Mouse (Mus musculus) layer of hippocampus, postnatal 25 days (tissue): ENCODE data around the gene Kif17. TPM values are rescaled to one million over a fixed set of nuclear protein-coding genes. Genes with fewer than 3 reads are reported as not detected.

Source experiments
- DNase-seq, 2 experiments: peaks; one replicate each; pipeline ENCODE4 v3.0.0; 2022; ENCODE audit warnings: mixed read lengths in 2 of 2, low spot score in 1 of 2; ENCODE audit errors: extremely low spot score in 1 of 2
- microRNA-seq, 2 experiments: library from miRNA; unstranded; fragments of <30 nt; microRNA quantifications; one replicate each; pipeline ENCODE4 v1.2.0; 2021
- total RNA-seq, 2 experiments: library from RNA; stranded (reverse); gene quantifications; 2 replicates each; pipeline ENCODE4 v1.2.3; 2021

Gene Kif17
- total RNA-seq, 2 experiments from 2014 or later, result 19.0 to 19.8 TPM

- DNase-seq, result no peak
Observed at GRCm38 (mm10) chr4:138335648-138336047, 85.4 kb downstream of the Kif17 start.

GRCm38 (mm10) chr4:138336876-138337275 is 86.6 kb downstream of the Kif17 start:
- no peak for DNase-seq

- no peak for DNase-seq
Observed at GRCm38 (mm10) chr4:138337341-138337740, 87.1 kb downstream of the Kif17 start.

- peak in 1 of 2 experiments; percentile 74 for DNase-seq
Observed at GRCm38 (mm10) chr4:138339963-138340362, 89.7 kb downstream of the Kif17 start.

GRCm38 (mm10) chr4:138341393-138341792 is 91.2 kb downstream of the Kif17 start:
- no peak for DNase-seq

GRCm38 (mm10) chr4:138342048-138342447 is 91.8 kb downstream of the Kif17 start:
- DNase-seq, result no peak

- no peak for DNase-seq
Observed at GRCm38 (mm10) chr4:138342778-138343177, 92.5 kb downstream of the Kif17 start.

- no peak for DNase-seq
Observed at GRCm38 (mm10) chr4:138343341-138343837, 93.2 kb downstream of the Kif17 start.

- no peak for DNase-seq
Observed at GRCm38 (mm10) chr4:138344891-138345545, 94.8 kb downstream of the Kif17 start.

GRCm38 (mm10) chr4:138347280-138347679 is 97.0 kb downstream of the Kif17 start:
- no peak for DNase-seq

- DNase-seq, result no peak
Observed at GRCm38 (mm10) chr4:138348716-138349115, 98.5 kb downstream of the Kif17 start.

Small RNA genes lying within 50 kb of the gene (microRNA-seq; reads per million reads assigned to microRNA genes)
- gene Gm27646 (0 to 0.20 reads per million in 2 experiments), gene Mir7019 (16.0 to 17.3 reads per million in 2 experiments)

Other genes starting within 250 kb of the Kif17 start
- 100 to 1,000 TPM; 167 to 170 TPM for gene Hp1bp3, start 34.1 kb upstream of the Kif17 start, total RNA-seq
- gene Sh2d5, start within 50 bp of the Kif17 start, total RNA-seq, result 10 to 100 TPM; 46.8 to 47.1 TPM
- gene Ddost, start 54.3 kb downstream of the Kif17 start, total RNA-seq, result 100 to 1,000 TPM in 1 of 2 experiments, 10 to 100 TPM in 1; 92.3 to 104 TPM
- gene Pink1, start 75.9 kb downstream of the Kif17 start, total RNA-seq, result 100 to 1,000 TPM; 222 to 256 TPM
- 1 to 10 TPM; 1.9 to 3.1 TPM for gene Cda, start 117.6 kb downstream of the Kif17 start, total RNA-seq
- 10 to 100 TPM; 28.7 to 31.0 TPM for gene Fam43b, start 146.1 kb downstream of the Kif17 start, total RNA-seq
- 10 to 100 TPM; 57.7 to 57.8 TPM for gene Mul1, start 184.2 kb downstream of the Kif17 start, total RNA-seq
- gene Camk2n1, start 203.9 kb downstream of the Kif17 start, total RNA-seq, result 100 to 1,000 TPM; 348 to 359 TPM